Mouse (Mus musculus) T-helper 17 cell (primary cell): Measurements from ENCODE around the gene Mylpf.

ENCODE experiments used
- in situ Hi-C, 2 experiments: fragments of 300-600 bp; cut with MboI, MseI; formaldehyde crosslinking; loops; 1 replicate in 1 of 2; 2 replicates in 1 of 2; pipeline ENCODE4 v1.15.1; 2025; ENCODE audit warnings: high pct_unique_total_duplicates in 2 of 2

Mylpf gene

DNA sequence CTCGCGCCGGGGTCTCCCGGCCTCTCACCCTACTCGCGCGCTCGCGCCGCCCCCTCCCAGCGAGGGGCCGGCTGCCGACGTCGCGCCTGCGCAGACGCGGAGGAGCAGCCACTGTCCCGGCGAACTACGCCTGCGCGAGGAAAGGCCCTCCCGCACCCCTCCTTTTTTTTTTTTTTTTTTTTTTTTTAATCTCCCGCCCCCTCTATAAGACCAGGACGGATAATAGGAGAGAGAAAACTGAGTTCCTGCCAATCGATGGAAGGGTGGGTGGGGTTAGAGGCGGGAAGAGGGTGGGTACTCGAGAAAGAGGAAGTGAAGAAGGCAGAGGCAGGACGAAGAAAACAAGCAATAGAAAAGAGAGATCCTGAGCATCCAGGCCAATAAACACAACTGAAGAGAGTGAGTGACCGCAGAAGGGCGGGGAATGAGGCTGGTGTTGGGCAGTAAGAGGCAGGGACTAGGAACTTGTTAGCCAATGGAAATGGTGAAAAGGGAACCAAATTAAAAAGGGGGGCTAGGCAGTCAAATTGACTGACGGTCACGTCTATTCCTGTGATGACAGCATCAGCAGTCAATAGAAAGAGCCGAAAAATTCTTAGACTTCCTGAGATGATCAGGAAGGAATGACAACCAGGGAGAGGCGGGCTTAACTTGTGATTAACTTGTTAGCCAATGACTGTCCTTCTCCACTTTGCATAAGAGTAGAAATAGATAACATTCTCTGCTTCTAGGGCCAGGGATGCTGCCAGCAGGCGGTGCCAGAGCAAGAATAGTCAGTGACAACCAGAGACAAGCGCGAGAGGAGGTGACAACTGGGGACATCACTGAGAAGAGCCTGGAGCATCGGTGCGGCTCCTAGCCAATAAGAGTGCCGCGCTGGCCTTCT, at the start of gene Mylpf:
Gene Mylpf (plus strand): TSS at position 338 of the 886 bp plus-strand sequence.
- in situ Hi-C loops: no loop called here

DNA sequence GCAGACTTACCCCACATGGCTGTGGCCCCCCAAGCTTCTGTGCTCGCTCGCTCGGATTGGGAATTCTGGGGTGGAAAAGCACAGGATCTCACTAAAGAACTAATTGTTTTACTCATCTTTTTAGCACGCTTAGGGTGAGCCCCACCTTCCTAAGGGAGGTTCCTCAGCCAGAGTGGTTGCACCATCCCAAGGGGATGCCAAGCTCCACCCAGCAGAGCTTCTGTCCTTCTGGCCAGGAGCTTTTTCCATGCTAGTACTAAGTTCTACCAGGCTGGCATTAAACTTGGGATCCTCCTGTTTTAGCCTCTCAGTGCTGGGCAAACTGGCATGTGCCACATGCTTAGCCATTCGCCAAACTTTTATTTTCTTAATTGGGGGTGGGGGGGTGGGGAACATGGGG, 46.1 kb upstream of the Mylpf start:
- in situ Hi-C loops: loop anchor here in 1 of 2 experiments (25.0 kb wide), 1 partner anchor 925 kb away; no protein-coding TSS in a partner anchor

DNA sequence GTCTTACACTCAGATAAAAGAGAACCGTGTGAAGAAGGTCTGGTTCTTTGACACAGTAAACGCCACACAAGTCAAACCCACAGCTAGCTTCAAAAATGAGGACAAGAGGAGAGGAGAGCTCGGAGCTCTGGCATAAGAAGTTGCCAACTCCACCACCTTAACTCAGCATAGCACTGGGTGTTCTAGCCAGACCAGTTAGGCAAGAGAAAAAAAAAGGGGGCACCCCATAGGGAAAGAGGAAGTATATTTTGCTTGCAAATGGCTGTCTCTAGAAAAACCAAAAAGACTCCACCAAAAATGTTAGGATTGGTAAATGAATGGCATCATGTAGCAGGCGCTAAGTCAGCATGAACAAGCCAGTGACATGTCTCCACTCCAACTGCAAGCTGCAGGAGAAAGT, 44.7 kb upstream of the Mylpf start:
- in situ Hi-C loops: loop anchor here in 1 of 2 experiments (25.0 kb wide), 1 partner anchor 923 kb away; no protein-coding TSS in a partner anchor

DNA sequence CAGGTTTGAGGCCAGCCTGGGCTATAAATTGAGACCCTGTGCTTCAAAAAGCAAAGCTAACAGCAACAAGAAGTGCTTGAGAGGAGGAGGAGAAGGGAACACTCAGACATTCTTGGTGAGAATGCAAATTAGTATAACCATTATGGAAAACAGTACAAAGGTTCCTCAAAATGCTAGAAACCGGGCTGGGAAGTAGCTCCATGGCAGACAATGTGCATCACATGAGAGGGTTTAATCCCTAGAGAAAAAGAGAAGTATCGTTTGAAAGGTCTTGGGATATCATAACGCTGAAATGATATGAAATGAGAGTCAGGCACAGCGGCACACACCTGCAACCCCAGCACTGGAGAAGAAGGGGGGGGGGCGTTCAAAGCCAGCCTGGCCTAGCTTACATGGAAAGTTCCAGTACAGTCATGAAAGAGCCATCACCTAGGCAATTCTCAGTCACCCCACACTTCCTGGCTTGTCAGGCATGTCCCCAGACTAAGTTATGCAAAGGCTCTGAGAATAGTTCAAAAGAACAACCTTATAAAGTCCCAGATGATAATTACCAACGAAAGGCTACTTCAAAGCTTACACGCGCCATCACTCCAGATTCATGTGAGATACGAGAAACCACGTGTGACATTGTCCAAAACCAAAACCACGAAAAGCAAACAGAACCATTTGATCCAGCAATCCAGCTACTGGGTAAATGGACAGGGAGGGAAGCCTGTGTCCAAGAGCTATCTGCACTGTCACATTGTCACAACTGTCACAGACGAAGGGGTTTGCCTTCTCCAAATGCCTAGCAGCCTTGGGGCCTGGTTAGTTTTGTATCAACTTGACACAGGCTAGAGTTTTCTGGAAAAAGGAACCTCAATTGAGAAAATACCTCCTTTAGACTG, 42.8 kb upstream of the Mylpf start:
- in situ Hi-C loops: loop anchor here in 1 of 2 experiments (25.0 kb wide), 1 partner anchor 921 kb away; no protein-coding TSS in a partner anchor

DNA sequence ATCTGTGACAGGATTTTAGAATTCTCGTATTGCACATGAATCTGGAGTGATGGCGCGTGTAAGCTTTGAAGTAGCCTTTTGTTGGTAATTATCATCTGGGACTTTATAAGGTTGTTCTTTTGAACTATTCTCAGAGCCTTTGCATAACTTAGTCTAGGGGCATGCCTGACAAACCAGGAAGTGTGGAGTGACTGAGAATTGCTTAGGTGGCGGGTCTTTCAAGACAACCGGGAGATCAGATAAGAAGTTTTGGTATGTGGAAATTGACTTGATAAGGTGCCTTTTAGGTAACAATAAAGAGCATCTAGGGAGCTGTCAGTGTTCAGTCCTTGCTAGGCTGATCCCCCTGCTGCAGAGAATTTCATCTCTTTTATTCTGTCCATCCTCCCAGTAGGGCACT, 42.2 kb upstream of the Mylpf start:
- in situ Hi-C loops: loop anchor here in 1 of 2 experiments (25.0 kb wide), 1 partner anchor 921 kb away; no protein-coding TSS in a partner anchor

DNA sequence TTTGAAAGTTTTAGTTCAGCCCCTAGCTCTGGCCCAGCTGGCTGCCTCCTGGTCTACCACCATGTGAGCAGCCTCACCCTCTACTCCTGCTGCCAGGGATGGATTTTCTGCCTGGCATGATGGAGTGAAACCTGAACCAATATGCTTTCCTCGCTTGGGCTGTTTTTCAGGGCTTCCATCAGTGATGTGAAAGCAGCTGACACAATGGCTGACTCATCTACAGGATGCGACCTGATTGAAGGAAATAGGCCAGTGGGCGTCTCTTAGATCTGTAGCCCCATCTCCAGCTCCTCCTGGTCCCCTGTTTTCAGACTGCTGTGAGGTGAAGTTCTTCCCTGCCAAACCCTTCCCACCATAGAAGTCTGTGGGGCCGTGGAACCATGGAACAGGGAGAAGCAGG, 31.8 kb upstream of the Mylpf start:
- in situ Hi-C loops: no loop called here

DNA sequence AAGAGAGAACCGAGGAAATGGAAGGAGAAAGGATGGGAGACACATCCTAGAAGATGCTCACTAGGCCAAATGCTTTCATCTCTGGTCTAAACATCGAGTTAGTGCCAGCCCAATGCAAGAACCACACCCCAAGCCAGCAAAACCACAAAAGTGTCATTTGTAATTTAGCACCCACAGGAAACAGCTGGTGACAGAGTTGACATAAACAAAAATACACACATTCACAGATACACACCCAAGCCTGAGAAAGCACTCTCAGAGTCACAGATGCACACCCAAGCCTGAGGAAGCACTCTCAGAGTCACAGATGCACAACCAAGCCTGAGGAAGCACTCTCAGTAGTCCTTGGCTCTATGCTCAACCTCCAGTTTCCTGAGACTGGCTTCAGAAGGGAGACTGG, 27.9 kb upstream of the Mylpf start:
- in situ Hi-C loops: loop anchor here in 1 of 2 experiments (10.0 kb wide), 1 partner anchor 46 kb away; the partner anchor contains the start of gene Spn

DNA sequence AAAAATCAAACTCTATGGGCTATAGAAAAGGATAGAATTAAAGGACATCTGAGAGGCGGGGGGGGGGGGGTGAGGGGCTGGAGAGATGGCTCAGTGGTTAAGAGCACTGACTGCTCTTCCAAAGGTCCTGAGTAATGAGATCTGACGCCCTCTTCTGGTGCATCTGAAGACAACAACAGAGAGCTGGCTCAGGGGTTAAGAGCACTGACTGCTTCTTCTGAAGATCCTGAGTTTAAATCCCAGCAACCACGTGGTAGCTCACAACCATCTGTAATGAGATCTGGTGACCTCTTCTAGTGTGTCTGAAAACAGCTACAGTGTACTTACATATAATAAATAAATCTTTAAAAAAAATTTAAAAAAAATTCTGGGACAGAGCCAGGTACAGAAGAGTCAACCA, 27.0 kb upstream of the Mylpf start:
- in situ Hi-C loops: loop anchor here in 1 of 2 experiments (10.0 kb wide), 1 partner anchor 47 kb away; the partner anchor contains the start of gene Spn

DNA sequence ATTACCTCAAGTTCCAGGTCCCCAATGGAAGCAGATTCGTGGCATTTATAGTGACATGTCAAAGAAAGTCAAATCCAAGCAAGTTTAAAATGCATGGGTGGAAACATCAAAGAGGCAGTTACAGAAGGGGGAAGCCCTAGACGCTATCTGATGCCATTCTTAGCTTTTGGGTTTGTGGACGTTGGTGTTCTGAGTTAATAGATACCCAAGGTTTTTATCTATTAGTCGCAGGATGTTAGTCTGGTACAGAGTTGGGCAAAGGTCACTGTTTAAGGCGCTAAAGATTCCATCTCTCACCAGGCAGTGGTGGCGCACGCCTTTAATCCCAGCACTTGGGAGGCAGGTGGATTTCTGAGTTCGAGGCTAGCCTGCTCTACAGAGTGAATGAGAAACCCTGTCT, 25.3 kb upstream of the Mylpf start:
- in situ Hi-C loops: loop anchor here in 1 of 2 experiments (10.0 kb wide), 1 partner anchor 49 kb away; the partner anchor contains the start of gene Spn

DNA sequence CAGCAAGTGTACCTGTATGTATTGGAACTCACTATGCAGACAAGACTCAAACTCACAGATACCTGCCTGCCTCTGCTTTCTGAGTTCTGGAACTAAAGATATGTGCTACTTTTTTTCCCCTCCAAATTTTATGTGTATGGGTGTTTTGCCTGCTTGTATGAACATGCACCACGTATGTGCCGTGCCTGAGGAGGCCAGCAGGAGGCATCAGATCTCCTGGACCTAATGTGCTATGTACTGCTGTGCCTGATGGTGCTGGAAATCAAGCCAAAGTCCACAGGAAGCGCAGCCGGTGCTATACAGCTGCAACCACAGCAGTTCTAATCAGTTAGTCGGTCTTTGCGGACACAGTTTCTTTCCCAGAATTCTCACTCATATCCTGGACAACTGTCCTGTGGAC, 24.9 kb upstream of the Mylpf start:
- in situ Hi-C loops: loop anchor here in 1 of 2 experiments (10.0 kb wide), 1 partner anchor 49 kb away; the partner anchor contains the start of gene Spn

DNA sequence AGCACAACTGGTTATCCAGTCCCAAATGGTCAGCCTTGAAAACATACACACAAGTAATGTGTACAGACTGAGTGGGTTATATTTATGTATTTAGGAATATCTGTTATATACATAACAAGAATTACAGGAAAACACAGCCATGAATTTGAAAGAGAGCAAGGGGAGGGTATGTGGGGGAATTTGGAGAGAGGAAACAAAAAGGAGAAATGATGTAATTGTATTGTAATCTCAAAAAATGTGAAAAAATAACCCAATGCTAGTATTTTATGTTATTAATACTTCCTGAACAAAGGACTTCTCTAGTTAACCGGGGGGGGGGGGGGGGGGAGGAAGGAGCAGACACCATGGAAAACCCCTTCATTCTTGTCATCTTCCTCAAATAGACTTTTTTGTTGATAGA, 24.0 kb upstream of the Mylpf start:
- in situ Hi-C loops: loop anchor here in 1 of 2 experiments (10.0 kb wide), 1 partner anchor 50 kb away; the partner anchor contains the start of gene Spn

DNA sequence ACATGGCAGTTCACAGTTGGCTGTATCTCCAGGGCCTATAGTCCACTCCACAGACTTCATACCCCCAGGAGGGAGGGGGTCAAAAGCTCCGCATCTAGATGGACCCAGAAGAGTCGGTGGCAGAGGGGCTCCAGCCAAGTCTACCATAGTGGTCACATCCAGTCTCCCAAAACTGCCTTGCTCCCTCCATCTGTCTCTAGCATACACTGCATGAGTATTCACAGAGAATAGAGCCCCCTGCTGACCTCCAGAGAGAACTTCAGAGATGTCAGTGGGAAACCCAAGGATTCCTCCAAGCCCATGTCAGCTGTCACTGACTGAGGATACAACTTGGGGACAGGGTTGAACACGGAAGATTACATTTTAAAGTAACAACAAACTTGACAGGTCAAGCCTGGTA, 23.1 kb upstream of the Mylpf start:
- in situ Hi-C loops: loop anchor here in 1 of 2 experiments (10.0 kb wide), 1 partner anchor 51 kb away; the partner anchor contains the start of gene Spn

DNA sequence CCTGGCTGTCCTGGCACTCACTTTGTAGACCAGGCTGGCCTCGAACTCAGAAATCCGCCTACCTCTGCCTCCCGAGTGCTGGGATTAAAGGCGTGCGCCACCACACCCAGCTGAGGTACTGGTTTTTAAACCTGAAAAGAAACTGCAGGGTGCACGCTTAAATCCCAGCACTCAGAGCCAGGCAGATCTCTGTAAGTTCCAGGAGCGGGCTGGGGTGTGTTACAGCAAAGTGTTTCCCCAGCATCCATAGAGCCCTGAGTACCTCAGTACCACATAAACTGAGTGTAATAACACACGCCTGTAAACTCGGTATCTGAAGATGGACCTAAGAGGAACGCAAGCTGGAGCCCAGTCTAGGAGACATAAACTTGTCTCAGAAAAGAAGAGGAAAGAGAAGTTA, 21.3 kb upstream of the Mylpf start:
- in situ Hi-C loops: loop anchor here in 1 of 2 experiments (10.0 kb wide), 1 partner anchor 53 kb away; the partner anchor contains the start of gene Spn

DNA sequence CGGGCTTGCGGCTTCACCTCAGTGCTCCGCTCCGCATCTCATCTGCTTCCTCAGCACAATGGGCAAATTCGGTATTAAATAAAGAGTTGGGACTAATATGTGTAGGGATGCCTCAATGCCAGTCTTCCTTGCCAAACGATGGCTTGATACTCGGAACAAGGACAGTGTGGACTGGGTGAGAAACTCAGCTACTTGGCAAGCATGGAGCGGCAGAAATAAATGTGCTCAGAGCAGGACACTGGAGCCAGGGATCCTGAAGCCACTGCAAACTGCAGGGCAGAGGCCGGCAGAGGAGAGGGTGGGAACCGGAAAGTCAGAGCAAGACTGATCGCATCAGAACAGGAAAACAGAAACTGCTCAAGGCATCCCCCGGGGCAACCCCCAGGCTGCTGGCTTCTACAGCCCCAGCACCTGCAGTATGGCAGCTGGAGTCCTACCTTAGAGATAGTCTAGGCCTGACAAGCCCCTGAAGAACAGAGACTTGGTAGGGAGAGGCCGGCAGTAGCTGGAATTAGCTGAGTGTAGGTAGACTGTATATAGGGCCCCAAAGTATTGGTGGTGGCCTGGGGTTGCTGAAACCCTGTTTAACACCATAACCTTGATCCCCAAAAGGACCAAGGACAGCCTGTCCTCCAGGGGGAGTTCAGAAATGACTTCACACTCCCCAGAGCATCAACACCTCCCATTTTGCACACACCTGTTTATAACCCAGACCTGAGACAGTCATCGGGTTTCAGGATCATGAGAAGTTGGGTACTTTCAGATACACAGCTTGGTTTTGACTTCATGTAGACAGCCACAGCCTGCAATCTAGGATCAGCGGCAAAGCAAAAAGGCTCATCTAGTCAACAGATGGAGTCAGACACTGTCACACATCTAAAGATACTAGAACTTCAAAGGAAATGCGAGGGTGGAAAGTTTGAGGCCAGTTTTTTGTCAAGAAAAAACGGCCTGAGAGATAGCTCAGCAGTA, 20.1 kb upstream of the Mylpf start:
- in situ Hi-C loops: loop anchor here in 1 of 2 experiments (10.0 kb wide), 1 partner anchor 54 kb away; the partner anchor contains the start of gene Spn

DNA sequence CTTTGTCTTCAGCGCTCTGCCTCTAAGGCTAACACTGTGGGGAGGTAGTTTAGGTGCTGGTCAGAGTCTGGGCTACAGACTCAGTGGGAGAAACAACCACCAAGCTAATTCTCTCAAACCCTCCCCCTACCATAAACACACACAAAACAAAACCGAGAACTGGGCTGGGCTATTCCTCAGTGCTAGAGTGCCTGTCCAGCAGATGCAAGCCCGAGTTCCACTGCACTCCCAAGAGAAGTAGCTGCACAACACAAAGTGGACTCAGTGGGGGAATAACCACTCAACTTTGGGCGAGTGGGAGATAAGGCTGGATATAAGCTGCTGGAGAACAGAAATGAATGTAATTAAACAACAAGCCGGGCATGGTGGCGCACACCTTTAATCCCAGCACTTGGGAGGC, 18.0 kb upstream of the Mylpf start:
- in situ Hi-C loops: loop anchor here in 1 of 2 experiments (5.0 to 10.0 kb wide), 2 partner anchors 53 to 716 kb away; partner anchors contain the start of genes Sh2b1 and Spn

DNA sequence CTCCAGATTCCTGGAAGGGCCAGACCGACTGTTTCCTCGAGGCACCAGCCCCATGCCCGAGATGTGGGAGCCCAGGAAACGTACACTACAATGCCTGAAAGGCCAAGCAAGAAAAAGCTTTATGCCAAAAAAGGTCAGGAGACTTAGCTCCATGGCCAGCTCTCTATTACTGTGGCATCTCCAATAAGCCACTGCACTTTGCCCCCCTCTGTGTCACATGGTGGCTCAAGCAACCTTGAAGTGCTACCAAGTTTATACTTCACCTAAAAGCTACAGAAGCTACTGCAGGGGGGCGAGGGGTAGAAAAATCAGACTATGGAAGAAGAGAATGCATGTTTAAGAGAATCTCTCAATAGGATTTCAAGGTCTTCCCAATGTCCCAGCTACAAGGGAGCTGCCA, 15.7 kb upstream of the Mylpf start:
- in situ Hi-C loops: loop anchor here in 1 of 2 experiments (5.0 to 10.0 kb wide), 2 partner anchors 56 to 718 kb away; partner anchors contain the start of genes Sh2b1 and Spn

DNA sequence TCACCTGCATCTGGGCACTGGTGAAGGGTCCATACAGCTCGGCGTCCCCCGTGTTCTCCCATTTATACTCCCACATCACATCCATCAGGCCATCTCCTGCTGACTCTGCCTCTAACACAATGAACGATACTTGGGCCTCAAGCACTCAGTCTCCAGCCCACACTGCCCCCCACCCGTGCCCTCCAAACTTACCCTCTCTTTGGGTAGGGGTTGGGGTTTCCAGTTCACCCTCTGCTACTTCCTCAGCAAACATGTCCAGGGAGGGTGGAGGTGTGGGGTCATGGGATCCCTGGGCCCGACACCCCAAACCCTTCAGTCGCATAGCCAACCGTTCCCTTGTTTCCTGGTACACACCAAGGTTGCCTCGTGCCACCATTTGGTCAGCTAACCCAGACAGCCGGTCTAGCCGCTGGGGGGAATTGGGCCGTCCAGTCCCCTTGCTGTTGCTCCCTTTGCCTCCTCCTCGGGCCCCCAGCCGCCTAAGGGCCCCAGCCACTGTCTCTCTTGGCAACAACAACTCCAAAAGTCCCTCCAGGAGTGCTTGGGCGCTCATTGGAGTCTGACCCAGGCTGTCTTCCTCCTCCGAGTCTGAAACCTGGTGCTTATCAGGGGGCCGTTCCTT, 14.6 kb upstream of the Mylpf start:
- in situ Hi-C loops: loop anchor here in 1 of 2 experiments (5.0 to 10.0 kb wide), 2 partner anchors 57 to 719 kb away; partner anchors contain the start of genes Sh2b1 and Spn

DNA sequence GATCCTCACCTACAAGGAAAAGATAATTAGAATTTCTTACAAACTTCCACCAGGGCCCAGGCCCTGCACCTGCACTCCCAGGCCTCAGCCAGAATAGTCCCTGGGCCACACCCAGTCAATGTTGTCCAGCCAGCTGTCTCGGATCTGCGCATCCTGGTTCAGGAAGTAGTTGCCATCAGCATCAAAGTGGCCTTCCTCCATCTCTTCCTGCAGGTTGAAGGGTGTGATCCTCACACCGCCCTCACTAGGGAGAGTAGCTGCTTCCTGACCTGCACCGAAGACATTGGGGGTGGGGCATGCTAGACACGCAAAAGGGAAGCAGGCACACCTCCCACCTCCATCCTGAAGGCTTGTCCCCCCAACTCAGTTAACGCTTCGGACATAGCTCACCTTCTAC, 14.1 kb upstream of the Mylpf start:
- in situ Hi-C loops: loop anchor here in 1 of 2 experiments (5.0 to 10.0 kb wide), 3 partner anchors 57 to 720 kb away; partner anchors contain the start of genes Gm42742, Prrt2, Sh2b1 and Spn
